ENCODE assay signal across 8 mouse cellular contexts in genomic region chr8:11757568-11758481, GRCm38 (mm10). TPM values are rescaled to one million over a fixed set of nuclear protein-coding genes. Genes with fewer than 3 reads are reported as not detected.
DNase-seq lines count a peak whose midpoint lies in the region.

No protein-coding gene starts in this region.

- H3K4me1 ChIP-seq in megakaryocyte, embryonic 14.5 days, result peaks cover 60% of the 10 kb centered on the region

- peaks cover 5% of the 10 kb centered on the region for H3K27me3 ChIP-seq in megakaryocyte, embryonic 14.5 days (replicated peaks)

- peak; percentile 93 to 97 for DNase-seq in adrenal gland, adult (ENCODE audit: inconsistent age in 2 of 2, low spot score in 1 of 2)
- peak; percentile 93 for DNase-seq in embryo, embryonic 10 days (ENCODE audit: low spot score)
- peak; percentile 93 for DNase-seq in gastrocnemius, postnatal 10 days
- peak; percentile 95 for DNase-seq in induced T-regulatory cell, adult 2 months (ENCODE audit: low read depth)
- peak; percentile 58 to 82 for DNase-seq in left cerebral cortex, adult 9 months (ENCODE audit: low spot score in 2 of 2)
- peak; percentile 88 to 89 for DNase-seq in right cerebral cortex, adult 2 months (ENCODE audit: low spot score in 2 of 2)
- peak; percentile 92 for DNase-seq in urinary bladder, postnatal 14 days (ENCODE audit: low spot score)

- H3K36me3 ChIP-seq in megakaryocyte, embryonic 14.5 days (replicated peaks; ENCODE audit: low read length), result peaks cover 22% of the 10 kb centered on the region

- H3K4me3 ChIP-seq in megakaryocyte, embryonic 14.5 days (replicated peaks), result peak overlapping the region; percentile 99

- H3K9me3 ChIP-seq in megakaryocyte, embryonic 14.5 days, result no peaks in the 10 kb centered on the region

RNA-seq across cellular contexts. Expression of gene Arhgef7, which starts 30.3 kb away (rescaled TPM):
- 10 to 100 TPM; 76.7 to 84.2 TPM for total RNA-seq in gastrocnemius, postnatal 10 days (2021)
- 44.5 and 95.5 TPM in 2 replicates for polyA plus RNA-seq in megakaryocyte, embryonic 14.5 days (2012; ENCODE audit: insufficient read depth, low replicate concordance)

RNA-seq across cellular contexts. Expression of gene 1700016D06Rik, which starts 57.0 kb away (rescaled TPM):
- total RNA-seq in gastrocnemius, postnatal 10 days (2021), result not detected
- not detected in 2 replicates for polyA plus RNA-seq in megakaryocyte, embryonic 14.5 days (2012; ENCODE audit: insufficient read depth, low replicate concordance)

Comparison
In these comparisons a context has a peak if more than half of its experiments do, and no peak if none do; other contexts are left out.
1. Peak in every context shown above with its lines: DNase-seq and H3K4me3 ChIP-seq.